Mouse (Mus musculus): ENCODE results near the gene Pxt1.
"Not testable (repeated sequence)": the region's sequence is repeated elsewhere in the genome, so short reads cannot be mapped to it uniquely, and the experiment has no call there.

Gene Pxt1

DNA sequence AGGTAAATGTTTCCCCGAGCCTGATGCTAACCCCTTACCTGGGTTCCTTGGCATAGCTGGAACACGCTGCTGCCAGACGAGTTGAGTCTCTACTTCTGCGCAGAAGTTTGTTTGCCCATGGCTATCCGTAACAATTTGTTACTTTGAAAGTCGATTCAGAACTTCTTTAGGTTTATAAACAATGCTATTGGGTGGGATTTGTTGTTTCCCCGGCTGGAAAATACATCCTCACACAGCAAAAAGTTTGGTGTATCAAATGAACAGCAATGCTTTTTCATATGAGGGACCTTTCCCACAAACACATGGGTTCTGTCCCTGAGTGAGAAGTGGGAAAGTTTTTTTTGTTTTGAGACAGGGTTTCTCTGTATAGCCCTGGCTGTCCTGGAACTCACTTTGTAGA, at the start of gene Pxt1:
Pxt1 (minus strand) TSS at position 101 of the 400 bp plus-strand sequence.
- no peak for DNase-seq (ENCODE audit: low read depth, low spot score)

DNA sequence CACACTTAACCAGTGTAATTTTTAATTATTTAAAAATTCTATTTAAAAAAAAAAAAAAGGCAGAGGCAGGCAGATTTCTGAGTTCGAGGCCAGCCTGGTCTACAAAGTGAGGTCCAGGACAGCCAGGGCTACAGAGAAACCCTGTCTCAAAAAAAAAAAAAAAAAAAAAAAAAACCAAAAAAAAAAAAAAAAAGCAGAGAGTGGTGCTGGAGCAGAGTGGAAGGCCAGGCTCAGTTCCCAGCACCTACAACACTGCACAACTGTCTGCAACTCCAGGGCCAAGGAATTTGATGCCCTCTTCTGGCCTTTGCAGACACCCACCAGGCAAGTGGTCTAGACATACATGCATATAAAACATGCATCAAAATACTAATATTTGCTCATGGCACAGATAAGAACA, 49.4 kb upstream of the Pxt1 start:
- DNase-seq (ENCODE audit: low read depth, low spot score) = not testable (repeated sequence)

DNA sequence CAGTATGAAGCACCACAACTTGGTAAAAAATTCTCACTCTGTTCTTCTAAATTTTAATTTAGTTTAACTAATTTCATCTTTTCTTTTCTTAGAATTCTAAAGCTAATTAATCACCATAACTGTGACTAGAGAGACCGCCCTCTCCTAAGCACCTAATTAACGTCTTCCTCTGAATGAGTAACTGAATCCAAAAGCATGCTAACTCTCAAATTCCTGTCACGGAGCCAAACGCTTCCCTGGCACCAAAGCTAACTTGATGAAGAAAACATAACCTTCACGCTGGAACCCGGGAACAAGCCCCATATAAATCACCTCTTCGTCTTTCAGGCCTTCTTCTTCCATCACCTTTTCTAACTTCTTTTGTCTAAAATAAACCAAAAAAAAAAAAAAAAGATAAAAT, 48.5 kb upstream of the Pxt1 start:
- DNase-seq (ENCODE audit: low read depth, low spot score) = peak; percentile 29

DNA sequence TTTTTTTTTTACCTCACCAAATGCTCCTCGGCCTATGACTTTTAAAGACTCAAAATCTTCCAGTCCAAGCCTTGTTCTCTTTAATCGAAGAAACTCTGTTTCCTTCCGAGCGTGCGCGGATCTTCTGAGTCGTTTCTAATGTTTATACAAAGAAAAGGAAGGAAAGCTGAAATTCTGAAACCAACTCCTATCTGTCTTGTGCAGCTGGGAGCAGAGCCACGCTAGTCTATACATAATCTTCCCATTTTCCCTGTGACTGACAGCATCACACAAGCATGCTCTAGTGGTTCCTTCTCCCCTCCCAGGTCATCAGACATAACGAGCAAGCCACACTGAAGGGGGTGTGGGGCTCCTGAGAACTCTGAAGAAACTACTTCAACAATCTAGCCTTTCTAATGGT, 47.6 kb upstream of the Pxt1 start:
- DNase-seq (ENCODE audit: low read depth, low spot score) = no peak

DNA sequence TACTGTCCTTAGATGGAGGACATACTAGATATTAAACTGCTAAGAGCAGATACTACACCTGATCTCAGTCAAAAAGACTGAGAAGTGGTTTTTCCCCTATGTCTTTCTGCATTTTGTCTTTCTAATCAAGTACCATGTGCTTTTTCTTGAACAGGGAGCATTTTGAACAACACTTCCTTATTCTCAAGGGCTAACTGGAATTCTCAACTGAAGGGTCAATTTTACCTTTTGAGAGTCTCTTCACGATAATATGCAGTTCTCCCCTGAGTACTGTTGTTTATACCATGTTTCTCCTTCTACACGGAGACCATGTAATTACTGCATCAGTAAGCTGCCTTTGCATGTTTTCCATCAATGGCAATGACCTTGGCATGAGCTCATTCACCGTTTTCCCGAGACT, 46.4 kb upstream of the Pxt1 start:
- no peak for DNase-seq (ENCODE audit: low read depth, low spot score)

DNA sequence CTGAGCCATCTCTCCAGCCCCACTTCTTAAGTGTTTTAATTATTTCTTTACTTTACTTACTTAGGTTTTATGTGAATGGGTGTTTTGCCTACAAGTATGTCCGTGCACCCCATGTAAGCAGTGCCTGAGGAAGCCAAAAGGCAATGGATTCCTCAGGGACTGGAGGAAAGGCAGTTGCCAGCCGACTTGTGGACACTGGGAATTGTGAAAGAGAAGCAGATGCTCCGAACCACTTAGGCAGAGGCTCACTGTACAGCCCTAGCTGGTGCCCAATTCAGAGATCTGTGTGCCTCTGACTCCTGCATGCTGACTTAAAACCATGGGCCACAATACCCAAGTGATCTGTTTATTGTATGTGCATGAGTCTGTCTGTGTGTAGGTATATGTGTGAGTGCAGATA, 45.4 kb upstream of the Pxt1 start:
- DNase-seq (ENCODE audit: low read depth, low spot score) = no peak

DNA sequence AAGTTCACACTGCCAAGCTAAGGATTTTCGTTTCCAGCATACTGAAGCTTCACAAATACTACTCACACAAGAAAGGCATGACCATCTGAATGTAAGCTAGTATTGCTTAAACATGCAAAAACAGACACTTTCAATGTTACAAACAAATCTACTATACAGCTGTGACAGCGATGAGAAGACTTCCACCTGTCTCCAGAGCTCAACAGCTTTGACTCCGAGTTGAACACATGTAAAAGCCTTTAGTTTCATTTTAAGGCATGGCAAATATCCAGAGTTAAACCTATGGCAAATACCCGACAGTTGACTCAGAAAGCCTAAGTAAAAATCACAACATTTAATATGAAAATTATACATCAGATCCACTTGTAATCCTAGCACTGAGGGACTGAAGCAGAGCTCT, 44.7 kb upstream of the Pxt1 start:
- DNase-seq (ENCODE audit: low read depth, low spot score) = no peak

DNA sequence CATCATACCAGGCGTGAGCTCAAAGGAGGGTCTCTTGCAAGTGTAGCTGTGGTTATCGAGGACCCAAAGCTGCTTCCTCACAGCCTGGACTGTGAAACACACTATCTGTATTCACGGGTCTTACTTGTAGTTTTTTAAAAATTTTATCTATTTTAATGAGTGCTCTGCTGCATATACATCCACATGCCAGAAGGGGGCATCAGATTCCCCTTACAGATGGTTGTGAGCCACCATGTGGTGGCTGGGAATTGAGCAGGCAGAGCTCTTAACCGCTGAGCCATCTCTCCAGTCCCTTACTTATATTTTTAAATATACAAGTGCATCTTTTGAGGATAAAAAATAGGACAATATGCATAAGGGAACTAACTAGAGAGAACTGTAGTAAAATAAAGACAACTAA, 44.1 kb upstream of the Pxt1 start:
- DNase-seq (ENCODE audit: low read depth, low spot score) = no peak

DNA sequence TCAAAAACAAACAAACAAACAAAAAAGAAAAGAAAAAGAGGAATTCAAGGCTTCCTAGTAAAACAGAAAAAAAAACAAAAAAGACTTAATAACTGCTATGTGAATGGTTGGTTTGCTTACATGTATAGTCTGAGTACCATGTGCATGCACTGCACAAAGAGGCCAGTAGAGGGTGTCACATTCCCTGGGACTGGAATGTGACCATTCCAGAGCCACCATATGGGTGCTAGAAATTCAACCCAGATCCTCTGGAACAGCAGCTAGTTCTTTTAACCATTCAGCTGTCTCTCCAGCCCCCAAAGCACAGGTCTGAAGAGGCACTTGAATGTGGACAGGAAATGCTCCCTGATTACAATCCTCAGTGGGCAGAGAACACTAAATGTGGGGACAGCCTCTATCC, 43.2 kb upstream of the Pxt1 start:
- no peak for DNase-seq (ENCODE audit: low read depth, low spot score)

DNA sequence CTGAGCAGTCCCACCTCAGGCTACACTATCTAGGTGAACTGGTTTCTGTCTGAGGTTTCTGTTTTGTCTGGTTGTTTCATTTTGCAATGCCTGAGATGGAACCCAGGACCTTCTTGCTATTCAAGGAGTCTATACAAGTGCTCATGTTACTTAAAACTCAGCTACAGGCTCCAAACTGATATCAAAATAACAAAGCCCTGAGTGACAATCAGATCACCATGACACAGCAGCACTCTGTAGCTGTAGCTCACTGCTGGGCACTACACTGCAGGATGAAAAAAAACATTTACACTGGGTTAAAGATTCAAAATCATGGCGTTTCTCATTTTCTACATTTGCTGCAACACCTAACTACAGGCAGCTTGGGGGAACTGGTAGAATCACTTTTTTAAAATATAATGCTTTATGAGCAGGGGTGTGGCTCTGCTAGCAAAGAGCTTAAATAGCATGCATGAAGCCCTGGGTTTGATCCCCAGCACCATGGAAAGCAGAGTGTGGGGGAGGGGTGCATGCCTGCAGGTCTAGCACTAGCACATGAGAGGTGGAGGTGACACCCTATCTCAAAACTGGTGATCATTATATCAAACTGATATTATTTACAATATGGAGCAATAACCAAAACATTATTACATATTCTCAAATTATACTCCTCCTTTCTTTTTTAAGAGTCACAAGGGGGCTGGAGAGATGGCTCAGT, 41.2 kb upstream of the Pxt1 start:
- DNase-seq (ENCODE audit: low read depth, low spot score) = no peak

DNA sequence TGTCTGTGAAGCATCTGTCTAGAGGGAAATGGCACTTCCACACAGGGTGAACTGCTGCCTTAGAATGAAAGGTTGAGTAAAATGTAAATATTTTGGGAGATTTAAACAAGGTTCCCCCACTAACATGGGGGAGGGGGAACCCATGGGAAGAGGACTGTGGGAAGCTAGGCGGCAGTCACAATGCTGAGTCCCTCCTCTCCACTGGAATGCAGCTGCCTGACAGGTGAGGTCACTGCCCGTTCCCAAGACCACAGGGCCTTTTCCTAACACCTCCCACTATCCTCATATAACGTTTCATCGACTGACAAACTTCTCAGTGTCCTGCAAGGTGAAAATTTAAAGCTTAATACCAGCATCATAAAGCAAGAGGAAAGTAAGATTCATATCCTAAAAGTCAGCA, 39.0 kb upstream of the Pxt1 start:
- DNase-seq (ENCODE audit: low read depth, low spot score) = no peak

DNA sequence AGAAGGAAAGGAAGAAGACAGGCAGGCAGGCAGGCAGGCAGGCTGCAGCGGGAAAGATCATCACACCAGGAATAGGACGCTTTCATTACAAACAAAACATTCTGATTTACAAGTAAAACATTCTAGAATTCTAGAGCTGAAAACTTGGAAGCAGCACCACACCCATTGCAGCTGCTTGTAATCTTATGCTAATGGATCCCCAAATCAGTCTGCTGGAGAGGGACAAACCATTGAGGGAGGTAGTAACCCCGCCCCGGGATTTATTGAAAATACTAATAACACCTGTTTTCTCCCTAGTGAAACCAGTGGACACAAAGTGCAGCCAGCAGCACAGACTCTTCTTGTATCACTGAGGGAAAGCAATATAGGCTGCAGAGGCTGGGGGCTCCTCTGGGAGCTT, 37.4 kb upstream of the Pxt1 start:
- no peak for DNase-seq (ENCODE audit: low read depth, low spot score)

DNA sequence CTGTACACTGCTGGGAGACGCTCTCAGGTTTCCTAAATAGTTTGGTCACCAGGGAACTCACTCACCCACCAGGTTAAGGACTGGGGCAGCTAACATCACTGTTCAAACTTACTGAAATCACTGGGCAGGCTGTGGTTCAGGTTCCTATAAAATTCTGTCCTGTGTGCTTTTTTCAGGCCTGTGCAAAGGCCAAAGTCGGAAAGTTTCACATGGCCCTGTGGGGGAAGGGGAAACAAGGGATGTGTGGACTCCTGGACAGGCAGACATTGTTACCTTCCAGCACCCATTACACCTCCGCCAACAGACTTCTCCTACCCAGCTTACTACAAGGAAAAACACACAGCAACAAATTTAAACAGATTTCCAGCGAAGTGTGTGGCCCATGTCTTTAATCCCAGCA, 35.5 kb upstream of the Pxt1 start:
- DNase-seq (ENCODE audit: low read depth, low spot score) = no peak

DNA sequence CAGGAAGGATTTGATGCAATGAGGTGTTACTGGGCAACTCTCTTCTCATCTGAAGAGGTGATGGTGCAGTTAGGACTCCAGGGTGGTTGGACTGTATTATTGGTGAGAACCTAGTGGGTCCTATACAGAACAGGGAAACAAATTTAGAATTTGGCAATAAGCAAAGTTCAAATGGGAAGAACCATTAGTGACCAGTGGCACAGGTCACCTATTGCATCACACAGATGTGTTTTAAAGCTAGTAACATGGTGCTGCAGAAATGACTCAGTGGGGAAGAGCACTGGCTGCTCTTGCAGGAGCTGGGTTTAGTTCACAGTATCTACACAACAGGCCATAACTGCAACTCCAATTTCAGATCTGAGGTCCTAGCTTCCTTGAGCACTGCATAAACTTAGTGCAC, 26.5 kb upstream of the Pxt1 start:
- DNase-seq (ENCODE audit: low read depth, low spot score) = no peak

DNA sequence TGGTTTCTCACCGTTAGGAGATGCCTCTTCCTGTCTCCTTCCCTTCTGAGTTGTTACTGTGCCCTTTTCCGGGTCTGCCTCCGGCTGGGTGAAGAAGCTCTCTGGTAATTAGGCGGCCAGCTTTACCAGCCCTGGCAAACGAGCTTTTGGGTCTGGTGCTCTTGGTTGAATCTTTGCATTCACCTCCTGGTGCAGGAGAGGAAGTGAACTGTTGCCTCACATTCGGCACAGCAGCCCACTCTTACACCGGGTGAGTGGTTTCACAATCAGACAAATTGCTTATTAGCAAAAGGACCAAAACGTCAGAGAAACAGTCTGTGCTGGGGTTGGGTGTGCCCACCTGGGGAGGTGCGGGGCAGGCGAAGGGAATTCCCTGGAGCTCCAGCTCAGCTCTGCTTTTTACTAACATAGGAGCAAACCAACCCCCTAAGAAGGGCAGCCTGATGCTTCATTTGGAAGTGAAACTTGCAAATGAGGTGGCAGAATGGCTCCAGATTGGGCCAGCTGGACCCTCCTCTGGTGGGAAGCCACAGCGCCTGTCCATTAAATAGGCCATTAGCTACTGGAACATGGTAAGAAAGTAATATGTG, 23.5 kb upstream of the Pxt1 start:
- no peak for DNase-seq (ENCODE audit: low read depth, low spot score)

DNA sequence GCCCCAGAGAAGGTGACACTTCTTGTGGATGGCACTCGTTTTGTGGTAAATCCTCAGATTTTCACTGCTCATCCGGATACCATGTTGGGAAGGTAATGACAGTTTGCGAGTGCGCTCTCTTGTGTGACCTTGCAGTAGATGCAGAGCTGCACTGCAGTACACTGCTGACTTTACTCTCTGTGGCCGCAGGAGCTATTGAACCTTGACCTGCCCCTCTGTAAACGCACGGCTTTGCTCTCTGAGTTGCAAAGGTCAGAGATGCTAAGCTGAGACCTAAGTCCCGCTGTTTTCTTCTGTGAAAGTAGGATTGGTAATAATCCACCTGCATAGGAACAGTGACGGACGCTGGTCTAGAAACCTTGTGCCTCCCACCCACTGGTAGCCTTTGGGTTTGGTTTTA, 18.0 kb upstream of the Pxt1 start:
- DNase-seq (ENCODE audit: low read depth, low spot score) = no peak

DNA sequence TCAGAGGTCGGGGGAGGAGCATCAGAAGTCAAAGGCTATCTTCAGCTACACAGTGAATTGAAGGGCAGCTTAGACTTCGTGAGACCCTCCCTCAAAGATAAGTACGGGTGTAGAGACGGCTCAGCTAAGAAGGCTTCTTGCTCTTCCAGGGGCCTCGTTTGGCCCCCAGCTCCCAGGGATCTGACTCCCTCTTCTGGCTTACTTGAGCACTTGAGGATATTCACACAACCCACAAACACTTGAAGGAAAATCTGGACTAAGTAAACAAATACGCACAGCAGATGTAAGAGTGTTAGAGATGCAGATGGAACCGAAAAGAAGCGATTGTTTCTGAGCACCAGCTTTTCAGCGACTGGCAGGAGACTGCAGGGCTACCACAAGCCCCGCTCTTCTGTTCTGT, 17.0 kb upstream of the Pxt1 start:
- DNase-seq (ENCODE audit: low read depth, low spot score) = no peak

DNA sequence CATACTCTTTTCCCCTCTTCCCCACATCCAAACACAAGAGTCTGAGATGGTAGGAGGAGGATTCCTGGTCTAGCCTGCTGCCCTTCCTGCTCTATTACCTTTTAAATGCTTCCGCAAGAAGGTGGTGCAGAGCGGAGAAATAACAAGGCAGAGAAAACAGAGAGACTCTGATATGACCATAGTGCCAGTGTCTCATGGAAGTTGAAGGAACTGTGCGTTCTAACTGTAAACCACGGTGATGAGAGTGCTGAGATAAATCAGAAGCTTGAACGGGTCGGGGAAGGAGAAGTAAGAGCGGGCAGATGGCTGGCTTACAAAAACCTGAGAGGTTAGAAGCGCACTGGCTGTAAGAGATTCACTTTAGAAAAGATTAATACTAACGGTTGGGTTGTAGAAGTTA, 10.8 kb upstream of the Pxt1 start:
- no peak for DNase-seq (ENCODE audit: low read depth, low spot score)

DNA sequence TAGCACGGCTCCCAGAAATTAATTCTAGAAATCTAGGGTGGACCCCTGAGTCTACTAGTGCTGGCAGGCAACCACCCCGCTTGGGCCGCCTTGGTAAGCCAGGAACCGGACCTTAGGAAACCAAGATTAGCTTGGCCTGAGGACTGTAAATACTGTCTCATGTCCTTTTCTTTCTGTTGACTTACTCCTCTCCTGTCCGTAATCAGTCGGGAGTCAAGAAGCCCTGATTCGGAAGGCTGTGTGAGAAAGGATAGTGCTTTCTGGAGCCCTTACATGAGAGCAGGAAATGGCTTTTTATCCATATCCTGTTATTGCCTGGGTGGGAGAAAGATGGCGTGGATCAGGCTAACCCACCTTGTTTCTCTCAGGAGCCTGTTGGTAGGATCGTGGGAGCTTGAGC, 9.6 kb upstream of the Pxt1 start:
- DNase-seq (ENCODE audit: low read depth, low spot score) = no peak

DNA sequence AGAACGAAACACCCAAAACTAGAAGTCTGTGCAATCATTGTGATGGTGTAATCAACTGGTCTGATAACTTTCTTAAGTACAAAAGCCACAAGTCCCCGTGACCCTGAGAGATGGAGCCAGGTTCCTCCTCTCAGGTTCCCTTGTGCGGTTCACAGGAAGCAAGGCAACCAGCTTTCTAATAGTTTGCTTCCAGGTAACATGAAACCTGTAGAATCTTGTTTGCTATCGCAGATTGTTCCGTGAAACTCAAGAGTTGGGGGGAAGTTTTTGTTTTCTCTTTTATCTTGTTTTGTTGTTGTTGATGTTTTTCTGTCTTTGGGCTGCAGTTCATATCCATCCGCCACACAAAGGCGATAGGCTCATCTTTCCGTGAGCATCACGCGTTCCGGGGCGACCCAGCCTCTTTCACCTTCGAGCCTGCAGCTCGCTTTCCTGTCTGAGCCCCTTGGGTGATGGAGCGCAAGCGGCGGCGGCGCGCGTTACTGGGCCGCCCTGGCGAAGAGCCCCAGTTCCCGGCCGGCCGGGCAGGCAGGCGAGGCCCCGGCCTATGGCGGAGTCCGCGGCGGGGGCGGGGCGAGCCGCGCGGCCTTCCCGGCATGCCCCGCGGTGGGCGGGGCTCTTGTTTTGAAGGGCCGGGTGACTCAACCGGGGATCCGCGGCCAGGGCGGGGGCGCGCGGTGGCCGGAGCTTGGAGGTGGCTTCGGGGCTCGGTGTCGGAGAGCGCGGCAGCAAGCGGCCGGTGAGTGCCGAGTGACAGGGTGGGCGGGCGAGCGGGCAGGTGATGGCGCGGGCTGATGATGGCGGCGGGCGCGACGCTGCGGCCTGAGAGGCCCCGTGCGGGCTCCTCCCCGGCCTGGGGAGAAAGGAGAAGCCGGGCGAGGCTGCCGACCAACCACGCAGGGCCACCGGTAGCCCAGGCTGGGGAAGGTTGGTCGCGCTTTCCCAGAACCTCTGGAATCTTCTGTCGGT, 8.5 kb upstream of the Pxt1 start, which contains the start of gene Kctd20:
Kctd20 (plus strand) TSS at position 120 of the 969 bp plus-strand sequence.
- peak; percentile 47 for DNase-seq (ENCODE audit: low read depth, low spot score)

DNA sequence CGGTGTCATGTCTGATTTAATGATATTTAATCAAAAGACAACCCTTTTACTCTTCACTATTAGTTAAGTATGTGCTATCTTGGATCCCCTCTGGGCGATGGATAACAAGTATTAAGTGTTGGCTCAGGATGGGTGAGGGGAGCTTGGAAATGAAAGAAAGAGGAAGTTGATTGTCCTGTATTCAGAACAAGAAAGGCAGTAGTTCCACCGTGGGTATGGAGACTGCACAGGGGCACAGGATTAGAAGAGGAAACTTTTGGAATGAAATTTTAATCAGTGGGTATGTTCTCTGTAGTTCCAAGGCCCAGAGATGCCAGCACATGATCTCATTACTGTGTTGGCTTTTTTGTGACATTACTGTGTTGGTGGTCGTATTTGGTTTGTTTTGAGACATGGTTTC, 7.1 kb upstream of the Pxt1 start:
- no peak for DNase-seq (ENCODE audit: low read depth, low spot score)

DNA sequence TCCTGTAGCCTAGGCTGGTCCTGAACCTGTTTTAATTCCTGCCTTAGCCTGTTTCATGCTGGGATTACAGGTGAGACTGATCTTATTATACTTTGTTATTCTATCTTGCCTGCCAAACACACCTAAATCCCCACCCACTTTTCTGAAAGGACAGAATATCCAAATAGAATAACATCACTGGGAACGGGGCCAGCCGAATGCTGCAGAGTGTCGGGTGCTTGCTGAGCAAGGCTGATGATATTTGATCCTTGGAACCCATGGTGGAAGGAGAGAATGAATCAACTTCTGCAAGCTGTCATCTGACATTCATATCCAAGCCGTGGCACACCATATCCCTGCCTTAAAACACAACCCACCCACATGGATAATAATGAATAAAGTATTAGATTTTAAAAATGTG, 5.0 kb upstream of the Pxt1 start:
- DNase-seq (ENCODE audit: low read depth, low spot score) = no peak
